Comparison of ENCODE assay signal across 19 mouse cellular contexts in the genomic region with DNA sequence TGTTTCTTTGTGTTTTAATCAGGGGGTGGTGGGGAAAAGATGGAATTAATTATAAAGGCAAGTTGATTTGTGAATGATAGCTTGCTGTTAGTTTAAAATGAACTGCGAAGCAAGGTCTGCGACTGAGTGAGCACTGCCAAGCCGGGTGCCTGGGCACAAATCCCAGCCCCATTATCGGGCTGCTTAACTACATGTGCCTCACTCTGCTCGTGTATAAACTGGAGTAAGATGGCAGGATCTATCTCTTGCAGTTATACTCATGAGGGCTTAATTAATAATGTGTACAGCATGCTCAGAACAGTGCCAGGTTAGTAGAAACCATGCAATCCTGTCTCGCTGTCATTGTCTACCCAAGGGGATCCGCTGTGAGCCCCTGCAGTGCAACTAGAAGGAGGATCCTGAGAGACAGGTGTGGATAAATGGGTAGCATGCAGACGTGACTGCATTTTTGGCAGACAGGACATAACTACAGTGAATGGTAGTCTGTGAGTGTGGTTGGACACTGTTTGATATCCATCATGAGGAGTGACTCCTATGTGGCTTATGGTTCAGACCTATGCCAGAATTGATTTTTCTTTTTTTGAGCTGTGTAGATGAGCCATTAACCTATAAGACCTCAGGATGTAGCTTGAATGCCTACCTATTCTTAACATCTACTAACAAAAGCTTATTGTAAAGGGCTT. TPM values are rescaled to one million over a fixed set of nuclear protein-coding genes. Genes with fewer than 3 reads are reported as not detected.
DNase-seq lines count a peak whose midpoint lies in the region; ATAC-seq lines count a peak whose summit lies in the region.
"Had no signal": no experiment of that assay in that cellular context is flagged by ENCODE, and none has a peak within 500 bp of the region (broad histone marks: within the 10 kb centered on the region; RNA-seq: fewer than 3 reads in every experiment).

No protein-coding gene starts in this region.

- peak; percentile 90 for ATAC-seq in forebrain, embryonic 15.5 days (replicated peaks)
- no peak for ATAC-seq in forebrain, embryonic 12.5 days (ENCODE audit: low FRiP score)
- peak; percentile 76; the same call in 1 of the 2 replicates for ATAC-seq in hindbrain, embryonic 15.5 days (ENCODE audit: low FRiP score, low read depth)
- no peak for ATAC-seq in hindbrain, embryonic 12.5 days (ENCODE audit: low FRiP score)

- H3K4me2 ChIP-seq in forebrain, embryonic 15.5 days (replicated peaks) = no peak overlapping the region
- H3K4me2 ChIP-seq in forebrain, embryonic 12.5 days = no peak overlapping the region
- no peak overlapping the region for H3K4me2 ChIP-seq in hindbrain, embryonic 15.5 days
- no peak overlapping the region for H3K4me2 ChIP-seq in hindbrain, embryonic 12.5 days (replicated peaks)
- H3K4me2 ChIP-seq: midbrain, embryonic 12.5 days; neural tube, embryonic 12.5 days had no signal

- no peak overlapping the region for H3K9ac ChIP-seq in forebrain, embryonic 15.5 days (replicated peaks)
- no peak overlapping the region for H3K9ac ChIP-seq in forebrain, embryonic 12.5 days
- H3K9ac ChIP-seq in hindbrain, embryonic 15.5 days = no peak overlapping the region
- H3K9ac ChIP-seq in hindbrain, embryonic 12.5 days = no peak overlapping the region
- H3K9ac ChIP-seq: liver, embryonic 14.5 days; midbrain, embryonic 12.5 days; neural tube, embryonic 12.5 days had no signal

- H3K27ac ChIP-seq in forebrain, embryonic 15.5 days (replicated peaks) = peak overlapping the region; percentile 44
- H3K27ac ChIP-seq in forebrain, embryonic 12.5 days = no peak overlapping the region
- H3K27ac ChIP-seq in hindbrain, embryonic 15.5 days (replicated peaks) = no peak overlapping the region
- no peak overlapping the region for H3K27ac ChIP-seq in hindbrain, embryonic 12.5 days
- H3K27ac ChIP-seq: liver, embryonic 14.5 days; midbrain, embryonic 12.5 days; neural tube, embryonic 12.5 days had no signal

- peak; percentile 10 for DNase-seq in NIH3T3 (ENCODE audit: low read depth)
- peak; percentile 14 to 25 for DNase-seq in heart, postnatal 36 days
- DNase-seq in lung, adult 18-20 months = no peak
- DNase-seq in kidney, postnatal 14 days = no peak
- DNase-seq: adrenal gland, adult 2 months; B cell, adult 2 months; cerebellum, postnatal 36 days; gastrocnemius, postnatal 14 days; kidney, adult 2 months; lung, postnatal 14 days; right cerebral cortex, postnatal 14 days; thymus, adult 2 months had no signal

- H3K36me3 ChIP-seq in forebrain, embryonic 15.5 days = no peaks in the 10 kb centered on the region
- no peaks in the 10 kb centered on the region for H3K36me3 ChIP-seq in forebrain, embryonic 12.5 days (replicated peaks)
- no peaks in the 10 kb centered on the region for H3K36me3 ChIP-seq in hindbrain, embryonic 15.5 days
- no peaks in the 10 kb centered on the region for H3K36me3 ChIP-seq in hindbrain, embryonic 12.5 days
- H3K36me3 ChIP-seq: midbrain, embryonic 12.5 days; neural tube, embryonic 12.5 days had no signal

- no peaks in the 10 kb centered on the region for H3K9me3 ChIP-seq in forebrain, embryonic 15.5 days
- H3K9me3 ChIP-seq in forebrain, embryonic 12.5 days = no peaks in the 10 kb centered on the region
- H3K9me3 ChIP-seq in hindbrain, embryonic 15.5 days = no peaks in the 10 kb centered on the region
- H3K9me3 ChIP-seq in hindbrain, embryonic 12.5 days (replicated peaks) = no peaks in the 10 kb centered on the region
- H3K9me3 ChIP-seq: midbrain, embryonic 12.5 days; neural tube, embryonic 12.5 days had no signal

- no peaks in the 10 kb centered on the region for H3K27me3 ChIP-seq in forebrain, embryonic 15.5 days
- H3K27me3 ChIP-seq in forebrain, embryonic 12.5 days = no peaks in the 10 kb centered on the region
- no peaks in the 10 kb centered on the region for H3K27me3 ChIP-seq in hindbrain, embryonic 15.5 days
- no peaks in the 10 kb centered on the region for H3K27me3 ChIP-seq in hindbrain, embryonic 12.5 days
- H3K27me3 ChIP-seq: midbrain, embryonic 12.5 days; neural tube, embryonic 12.5 days had no signal

- WGBS in forebrain, embryonic 15.5 days = 54% methylated on average over 8 of the region's 8 CpGs
- WGBS in forebrain, embryonic 12.5 days = 84% methylated on average over 8 of the region's 8 CpGs
- WGBS in hindbrain, embryonic 15.5 days = 55% methylated on average over 8 of the region's 8 CpGs
- 84% methylated on average over 8 of the region's 8 CpGs for WGBS in hindbrain, embryonic 12.5 days

- intact Hi-C loops in heart, postnatal 36 days (cut with DNase I) = no loop called here

- no peak overlapping the region for H3K4me3 ChIP-seq in forebrain, embryonic 15.5 days
- no peak overlapping the region for H3K4me3 ChIP-seq in forebrain, embryonic 12.5 days (replicated peaks)
- no peak overlapping the region for H3K4me3 ChIP-seq in hindbrain, embryonic 15.5 days
- no peak overlapping the region for H3K4me3 ChIP-seq in hindbrain, embryonic 12.5 days
- H3K4me3 ChIP-seq: midbrain, embryonic 12.5 days; neural tube, embryonic 12.5 days had no signal

- H3K4me1 ChIP-seq in forebrain, embryonic 15.5 days = no peaks in the 10 kb centered on the region
- no peaks in the 10 kb centered on the region for H3K4me1 ChIP-seq in forebrain, embryonic 12.5 days
- no peaks in the 10 kb centered on the region for H3K4me1 ChIP-seq in hindbrain, embryonic 15.5 days (replicated peaks)
- no peaks in the 10 kb centered on the region for H3K4me1 ChIP-seq in hindbrain, embryonic 12.5 days
- H3K4me1 ChIP-seq: midbrain, embryonic 12.5 days; neural tube, embryonic 12.5 days had no signal

RNA-seq across cellular contexts. Expression of a gene that starts 51.6 kb away (rescaled TPM):
- 0.05 and 0.06 TPM in 2 replicates for polyA plus RNA-seq in forebrain, embryonic 15.5 days (2015; fragmentation: Nextera tagmentation; extraction: Ambion mirVana)
- polyA plus RNA-seq in forebrain, embryonic 12.5 days (2016; fragmentation: Nextera tagmentation; extraction: Ambion mirVana) = not detected in 2 replicates
- 0.04 TPM in 2 replicates for polyA plus RNA-seq in hindbrain, embryonic 15.5 days (2015; fragmentation: Nextera tagmentation; extraction: Ambion mirVana)
- 0.27 and 0.63 TPM in 2 replicates for polyA plus RNA-seq in hindbrain, embryonic 12.5 days (2016; fragmentation: Nextera tagmentation; extraction: Ambion mirVana)
- under 1 TPM; 0.05 to 0.06 TPM for total RNA-seq in heart, postnatal 36 days (2021)
- polyA plus RNA-seq: adrenal gland, adult 2 months; midbrain, embryonic 12.5 days had no signal

Comparison
In these comparisons a context has a peak if more than half of its experiments do, and no peak if none do; other contexts are left out.
1. ATAC-seq: peak in forebrain, embryonic 15.5 days (single experiment) and hindbrain, embryonic 15.5 days (single experiment); none in forebrain, embryonic 12.5 days (single experiment) and hindbrain, embryonic 12.5 days (single experiment).
2. DNase-seq: peak in NIH3T3 (single experiment) and heart, postnatal 36 days (2 of 2); none in lung, adult 18-20 months (0 of 2) and kidney, postnatal 14 days (single experiment).